Mouse (Mus musculus): Measurements from ENCODE around the gene Kmt2e.
"Not testable (repeated sequence)": the region's sequence is repeated elsewhere in the genome, so short reads cannot be mapped to it uniquely, and the experiment has no call there.

GRCm38 (mm10) chr5:23453561-23453960 is 19.3 kb downstream of the Kmt2e start:
- not testable (repeated sequence) for TF ChIP-seq CTCF (IDR thresholded peaks at IDR 0.05; ENCODE audit: low read depth, low read length); POLR2AphosphoS5 (IDR thresholded peaks at IDR 0.05; ENCODE audit: insufficient replicate concordance, low read depth, low read length)
